Mouse (Mus musculus) liver, embryonic 14.5 days (tissue): ENCODE measurements at regions not wholly inside any gene's neighbourhood (a gene's known extent, or its start where the extent isn't known, plus 50 kb on each side); places are given as distances from the start of the nearest gene placed in this dataset.

Experiments
- ATAC-seq: fragments of 200-750 bp; cut with Nextera tagmentation; 2 replicates; pipeline ENCODE4 v1.8.0; 2017; ENCODE audit warnings: moderate number of reproducible peaks, mild to moderate bottlenecking, moderate library complexity; ENCODE audit not compliant: insufficient read depth
- DNase-seq, 3 experiments: peaks; one replicate each; pipeline ENCODE4 v3.0.0-alpha.2; 2012 to 2013; ENCODE audit warnings: low read depth in 3 of 3, low spot score in 3 of 3
- H3K27ac ChIP-seq: fragments of 300-500 bp; sonication (generic); 2 replicates; pipeline ENCODE4 v1.5.1; 2014; ENCODE audit warnings: moderate library complexity, mild to moderate bottlenecking, control low read depth, inconsistent platforms
- H3K27me3 ChIP-seq: fragments of 300-500 bp; sonication (generic); 2 replicates; pipeline ENCODE4 v1.6.1; 2014; ENCODE audit warnings: mild to moderate bottlenecking, low read length, moderate library complexity; ENCODE audit not compliant: control insufficient read depth, insufficient read depth
- H3K36me3 ChIP-seq: fragments of 300-500 bp; sonication (generic); replicated peaks from 2 replicates; pipeline ENCODE4 v1.6.1; 2014; ENCODE audit warnings: low read depth; ENCODE audit not compliant: control insufficient read depth, insufficient read depth
- H3K4me1 ChIP-seq, 2 experiments: fragments of 200-500 bp in 1 of 2; fragments of 300-500 bp in 1 of 2; sonication (generic) in 1 of 2; replicated peaks; 2 replicates each; pipeline ENCODE4 v1.6.1; 2012 to 2014; ENCODE audit warnings: antibody characterized with exemption in 1 of 2, inconsistent platforms in 1 of 2, low read length in 1 of 2; ENCODE audit not compliant: control insufficient read depth in 2 of 2, insufficient read depth in 2 of 2
- H3K4me2 ChIP-seq: fragments of 300-500 bp; sonication (generic); 2 replicates; pipeline ENCODE4 v1.6.1; 2014; ENCODE audit warnings: low read depth, mild to moderate bottlenecking, control low read depth, moderate library complexity
- H3K4me3 ChIP-seq, 2 experiments: fragments of 200-500 bp in 1 of 2; fragments of 300-500 bp in 1 of 2; sonication (generic) in 1 of 2; 2 replicates each; pipeline ENCODE4 v1.5.1; 2012 to 2014; ENCODE audit warnings: low read depth in 2 of 2, low read length in 2 of 2, mild to moderate bottlenecking in 2 of 2, control low read depth in 1 of 2, inconsistent platforms in 1 of 2, moderate library complexity in 1 of 2; ENCODE audit not compliant: insufficient read depth in 1 of 2
- H3K9ac ChIP-seq: fragments of 300-500 bp; sonication (generic); replicated peaks from 2 replicates; pipeline ENCODE4 v1.6.1; 2014; ENCODE audit warnings: mild to moderate bottlenecking, control low read depth, moderate library complexity
- H3K9me3 ChIP-seq: fragments of 300-500 bp; sonication (generic); 2 replicates; pipeline ENCODE4 v1.6.1; 2016; ENCODE audit warnings: low read length, mixed read lengths; ENCODE audit not compliant: control insufficient read depth
- CTCF ChIP-seq: IDR thresholded peaks from 2 replicates; pipeline ENCODE4 v1.5.1; 2016; ENCODE audit warnings: antibody characterized with exemption, low read depth, control low read depth
- EP300 ChIP-seq: IDR thresholded peaks from 2 replicates; pipeline ENCODE4 v1.6.1; 2016; ENCODE audit warnings: antibody characterized with exemption, low read depth
- WGBS: fragments of 180-500 bp; shearing (Covaris S2); extraction: QIAGEN DNeasy Blood & Tissue Kit; methylation state at CpG from one replicate; pipeline ENCODE4 v1.1.7; 2014; ENCODE audit not compliant: insufficient replicate concordance; 5-methylcytosine and 5-hydroxymethylcytosine counted together

DNA sequence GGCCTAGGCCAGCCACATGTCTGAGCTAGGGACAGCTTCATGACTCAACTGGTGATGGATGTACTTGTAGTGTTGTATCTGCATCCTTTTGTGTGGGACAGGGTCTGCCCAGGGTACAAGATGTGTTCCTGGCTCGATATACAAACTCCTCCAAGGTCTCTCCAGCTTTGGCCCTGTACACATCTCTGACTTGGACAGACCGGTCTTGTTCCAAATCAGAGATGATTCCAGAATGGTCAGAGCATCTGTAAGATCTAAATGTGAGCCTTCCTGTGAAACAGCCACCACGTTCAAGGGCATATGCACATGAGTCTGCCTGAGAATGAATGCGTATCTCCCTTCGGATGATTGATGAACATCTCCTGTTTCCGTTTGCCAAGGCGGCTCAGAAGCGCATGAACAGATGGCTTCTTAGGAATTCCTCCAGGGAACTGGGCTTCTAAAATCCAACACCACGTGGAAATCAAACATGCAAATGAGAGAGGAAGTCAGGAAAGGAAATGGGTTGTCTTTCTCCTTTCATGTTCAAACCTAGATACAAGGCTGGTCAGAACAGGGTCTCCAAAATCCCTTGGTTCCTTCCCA, 172.7 kb upstream of the Fstl4 start:
- no peaks in the 10 kb centered on the region for H3K4me1 ChIP-seq
- DNase-seq, result no peak
- TF ChIP-seq EP300, result no peak
- TF ChIP-seq CTCF, result no peak
- 62% methylated on average over 9 of the region's 9 CpGs for WGBS
- H3K4me3 ChIP-seq, result no peak overlapping the region
- H3K4me2 ChIP-seq, result no peak overlapping the region
- no peaks in the 10 kb centered on the region for H3K36me3 ChIP-seq
- H3K27ac ChIP-seq, result no peak overlapping the region
- H3K9me3 ChIP-seq, result no peaks in the 10 kb centered on the region
- H3K27me3 ChIP-seq, result no peaks in the 10 kb centered on the region
- ATAC-seq, result no peak
- H3K9ac ChIP-seq, result no peak overlapping the region

DNA sequence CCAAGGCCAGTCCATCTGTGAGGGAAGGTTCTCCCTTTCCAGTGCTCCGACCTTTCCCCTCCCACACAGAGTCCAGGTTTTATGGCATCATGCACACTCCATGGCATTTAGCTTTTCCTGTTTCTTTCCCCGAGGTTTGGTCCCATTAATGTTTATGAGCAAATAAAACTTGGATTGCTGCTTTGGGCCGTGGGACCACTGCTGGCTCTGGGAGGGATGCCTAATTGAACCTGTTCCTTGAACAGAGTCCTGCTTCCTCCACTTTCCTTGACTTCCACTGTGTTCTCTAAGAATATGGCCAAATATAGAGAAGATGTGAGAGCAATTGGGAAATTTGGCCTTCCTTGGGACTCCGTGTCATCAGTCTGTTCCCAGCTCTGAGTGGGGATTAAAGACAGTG, 170.3 kb upstream of the Fstl4 start:
- no peak overlapping the region for H3K4me3 ChIP-seq
- no peak overlapping the region for H3K9ac ChIP-seq
- no peaks in the 10 kb centered on the region for H3K4me1 ChIP-seq
- 47% methylated on average over 4 of the region's 4 CpGs for WGBS
- ATAC-seq (no peak), DNase-seq (no peak)
- H3K4me2 ChIP-seq, result no peak overlapping the region
- H3K9me3 ChIP-seq, result no peaks in the 10 kb centered on the region
- H3K36me3 ChIP-seq, result no peaks in the 10 kb centered on the region
- no peak overlapping the region for H3K27ac ChIP-seq
- H3K27me3 ChIP-seq, result no peaks in the 10 kb centered on the region
- TF ChIP-seq EP300, result no peak
- TF ChIP-seq CTCF, result no peak

DNA sequence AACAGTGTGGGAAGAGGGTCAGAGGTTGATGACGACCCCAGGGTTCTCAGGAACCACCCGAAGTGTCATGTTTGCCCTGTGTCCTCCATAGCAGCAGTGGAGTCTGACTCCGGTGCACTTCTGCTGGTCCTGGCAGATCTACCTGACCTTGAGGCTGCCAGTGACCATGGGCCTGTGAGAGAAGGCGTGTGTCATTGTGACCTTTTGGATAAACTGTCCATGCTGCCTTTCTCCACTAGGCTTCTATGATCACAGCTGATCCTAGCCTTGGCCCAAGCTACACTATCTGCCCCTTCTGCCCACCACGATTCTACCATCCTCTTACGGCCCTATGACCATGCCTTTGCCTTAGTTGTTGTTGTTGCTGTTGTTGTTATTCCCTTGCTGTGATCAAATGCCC, 163.2 kb upstream of the Fstl4 start:
- Histone ChIP-seq H3K27me3 (no peaks in the 10 kb centered on the region), H3K9me3 (no peaks in the 10 kb centered on the region), H3K27ac (no peak overlapping the region), H3K36me3 (no peaks in the 10 kb centered on the region), H3K4me2 (no peak overlapping the region), H3K4me3 (no peak overlapping the region), H3K4me1 (no peaks in the 10 kb centered on the region), H3K9ac (no peak overlapping the region)
- DNase-seq (no peak), ATAC-seq (no peak)
- TF ChIP-seq CTCF, result no peak
- no peak for TF ChIP-seq EP300
- WGBS, result 54% methylated on average over 6 of the region's 6 CpGs

DNA sequence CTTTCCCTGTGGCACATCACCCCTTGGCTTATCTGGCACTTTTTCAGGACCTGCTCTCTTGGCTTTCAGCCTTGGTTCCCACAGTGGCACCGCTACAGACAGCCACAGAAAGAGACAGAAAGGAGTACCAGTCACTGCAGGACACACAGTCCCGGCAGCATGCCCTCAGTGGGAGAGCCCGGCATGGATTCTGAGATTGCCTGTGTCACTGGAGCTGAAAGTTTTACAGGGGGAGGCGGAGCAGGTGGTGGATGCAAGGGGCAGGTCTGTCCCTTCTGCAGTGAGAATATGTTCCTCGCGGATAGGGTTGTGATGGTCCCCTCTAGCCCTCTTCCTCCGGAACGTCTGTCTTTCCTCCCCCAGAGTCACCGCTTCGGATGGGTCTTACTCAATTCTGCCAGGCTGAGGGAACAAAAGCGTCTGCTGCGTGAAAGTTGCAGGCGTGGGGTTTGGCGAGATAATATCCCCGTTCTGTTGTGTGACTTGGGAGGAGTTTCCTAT, 162.3 kb upstream of the Fstl4 start:
- no peaks in the 10 kb centered on the region for H3K36me3 ChIP-seq
- WGBS, result 56% methylated on average over 15 of the region's 15 CpGs
- no peak for TF ChIP-seq EP300
- TF ChIP-seq CTCF, result no peak
- H3K9me3 ChIP-seq, result no peaks in the 10 kb centered on the region
- no peak overlapping the region for H3K27ac ChIP-seq
- H3K4me3 ChIP-seq, result no peak overlapping the region
- H3K9ac ChIP-seq, result no peak overlapping the region
- H3K27me3 ChIP-seq, result no peaks in the 10 kb centered on the region
- no peak for ATAC-seq
- H3K4me1 ChIP-seq, result no peaks in the 10 kb centered on the region
- no peak overlapping the region for H3K4me2 ChIP-seq
- DNase-seq, result no peak

DNA sequence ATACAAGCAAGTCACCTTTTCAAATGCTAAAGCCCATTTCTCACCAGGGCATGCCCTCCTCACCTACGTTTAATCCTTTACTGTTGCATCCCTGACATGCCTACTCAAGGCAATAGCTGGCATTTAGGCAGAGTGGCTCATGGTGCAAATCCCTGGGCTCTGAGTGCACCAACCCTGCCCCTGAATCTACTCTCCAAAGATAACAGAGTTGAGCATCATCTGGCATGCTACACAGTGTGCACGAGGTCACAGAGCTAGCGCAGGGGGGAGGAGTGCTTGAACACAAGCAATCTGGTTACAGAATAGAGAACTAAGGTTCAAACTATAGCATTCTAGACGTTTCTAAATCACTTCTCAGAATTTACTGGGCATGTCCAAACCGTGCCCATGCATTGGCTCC, 161.6 kb upstream of the Fstl4 start:
- WGBS, result 51% methylated on average over 5 of the region's 5 CpGs
- Histone ChIP-seq H3K36me3 (no peaks in the 10 kb centered on the region), H3K9me3 (no peaks in the 10 kb centered on the region), H3K27me3 (no peaks in the 10 kb centered on the region), H3K4me2 (no peak overlapping the region), H3K4me1 (no peaks in the 10 kb centered on the region), H3K9ac (no peak overlapping the region), H3K4me3 (no peak overlapping the region), H3K27ac (no peak overlapping the region)
- no peak for ATAC-seq
- DNase-seq, result no peak
- TF ChIP-seq EP300 (no peak), CTCF (no peak)
